Mouse (Mus musculus): ENCODE results near the gene Rnaseh2b.

- no peak for TF ChIP-seq EP300 (IDR thresholded peaks at IDR 0.05; ENCODE audit: insufficient read depth, low read depth, low read length)
- TF ChIP-seq CTCF (IDR thresholded peaks at IDR 0.05; ENCODE audit: low read depth, low read length), result no peak
Observed at GRCm38 (mm10) chr14:62346570-62346969, 54.2 kb downstream of the Rnaseh2b start.
